Mouse (Mus musculus) heart, adult 9 months (tissue): Measurements from ENCODE around the gene 1700029I15Rik.
A peak's percentile ranks its signal among the peaks of the same experiment; 100 is the strongest.

Experiments
- DNase-seq, 2 experiments: peaks; one replicate each; pipeline ENCODE4 v3.0.0; 2022; ENCODE audit warnings: low spot score in 2 of 2

1700029I15Rik gene

DNA sequence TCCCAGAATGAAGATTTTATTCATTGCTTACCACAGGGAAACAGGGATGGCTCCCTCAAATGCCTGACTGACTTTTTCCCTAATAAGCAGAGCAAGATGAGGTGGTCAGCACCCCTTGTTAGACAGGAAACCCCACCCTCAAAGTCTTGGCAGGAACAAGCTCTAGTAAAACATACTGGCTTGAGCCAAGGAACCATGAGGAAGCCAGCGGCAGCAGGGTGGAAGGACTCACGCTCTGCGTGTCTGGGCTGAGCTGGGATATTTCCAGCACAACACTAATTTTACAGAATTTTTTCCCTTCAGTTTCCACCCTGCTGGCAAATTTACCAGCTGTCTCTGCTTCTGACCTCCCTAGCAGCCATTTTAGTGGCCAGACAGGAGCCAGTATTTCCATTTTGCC is 44.1 kb downstream of the 1700029I15Rik start:
- DNase-seq, result peak; percentile 75 to 79

DNA sequence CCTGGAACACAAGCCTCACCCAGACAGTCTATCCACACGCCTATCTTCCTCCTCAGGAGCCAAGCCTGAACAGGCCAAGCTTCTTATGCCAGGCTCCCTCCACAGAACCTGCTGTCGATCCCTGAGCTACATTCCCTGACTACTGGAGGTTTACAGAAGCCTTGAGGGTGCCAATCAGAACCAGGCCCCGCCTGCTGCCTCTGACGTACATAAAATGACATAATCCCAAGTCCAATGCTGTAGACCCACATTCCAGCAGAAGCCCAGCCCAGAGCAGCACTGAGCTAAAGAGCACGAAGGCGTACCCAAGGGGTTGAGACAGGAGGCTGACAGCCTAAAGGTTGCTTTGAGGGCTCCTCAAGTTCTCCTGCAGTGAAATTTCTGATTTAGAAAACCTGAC is 45.5 kb downstream of the 1700029I15Rik start:
- peak; percentile 84 to 86 for DNase-seq

DNA sequence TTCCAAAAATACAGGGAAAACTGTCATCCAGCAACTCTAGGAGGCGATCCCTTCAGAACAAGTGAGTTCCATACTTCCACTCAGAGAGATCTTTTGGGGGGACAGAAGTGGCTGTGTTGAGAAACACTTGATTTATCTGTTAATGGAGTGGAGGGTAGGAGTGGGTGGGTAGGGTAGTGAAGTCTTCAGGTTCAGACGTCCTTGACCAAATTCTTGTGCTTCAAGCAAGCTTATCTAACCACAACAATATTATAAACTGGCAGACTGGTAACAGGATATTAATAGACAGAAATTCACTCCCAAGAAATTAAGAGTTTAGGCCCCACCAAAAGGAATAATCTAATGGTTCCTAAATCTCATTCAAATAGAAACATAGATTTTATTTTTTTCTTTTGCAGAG is 47.8 kb downstream of the 1700029I15Rik start:
- no peak for DNase-seq

DNA sequence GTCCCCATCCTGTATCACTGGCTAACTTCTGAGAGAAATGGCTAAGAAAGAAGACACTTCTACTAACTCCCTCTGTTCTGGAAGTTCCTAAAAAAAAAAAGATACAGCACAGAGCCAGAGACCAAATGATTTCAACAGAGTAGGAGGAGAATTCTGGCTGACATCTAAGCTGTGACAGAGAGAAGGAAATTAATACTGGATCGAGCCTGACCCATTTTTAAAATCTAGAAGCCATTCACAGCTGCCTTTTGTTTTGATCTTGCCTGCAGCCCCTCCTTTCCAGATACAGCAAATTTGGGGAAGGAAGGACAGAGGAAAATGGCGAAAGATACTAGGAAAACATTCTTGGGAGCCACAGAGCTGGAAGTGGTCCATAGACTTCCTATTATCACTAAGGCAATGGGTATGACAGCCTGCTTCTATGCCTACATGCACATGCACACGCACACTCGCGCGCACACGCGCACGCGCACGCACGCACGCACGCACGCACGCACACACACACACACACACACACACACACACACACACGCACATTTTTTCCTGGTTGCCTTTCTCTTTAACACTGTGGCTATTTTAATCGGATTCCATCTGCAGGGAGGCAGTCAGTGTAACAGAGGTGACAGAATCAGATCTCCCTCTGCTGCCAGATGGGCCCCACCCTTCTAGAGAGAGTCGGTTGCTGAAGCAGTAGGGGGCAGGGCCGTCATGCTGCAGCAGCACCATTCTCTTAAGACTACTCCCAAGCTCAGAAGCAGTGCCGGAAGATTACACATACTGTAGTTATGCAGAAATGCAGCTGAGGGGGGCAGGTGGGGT is 48.6 kb downstream of the 1700029I15Rik start:
- DNase-seq, result peak; percentile 68 to 79

DNA sequence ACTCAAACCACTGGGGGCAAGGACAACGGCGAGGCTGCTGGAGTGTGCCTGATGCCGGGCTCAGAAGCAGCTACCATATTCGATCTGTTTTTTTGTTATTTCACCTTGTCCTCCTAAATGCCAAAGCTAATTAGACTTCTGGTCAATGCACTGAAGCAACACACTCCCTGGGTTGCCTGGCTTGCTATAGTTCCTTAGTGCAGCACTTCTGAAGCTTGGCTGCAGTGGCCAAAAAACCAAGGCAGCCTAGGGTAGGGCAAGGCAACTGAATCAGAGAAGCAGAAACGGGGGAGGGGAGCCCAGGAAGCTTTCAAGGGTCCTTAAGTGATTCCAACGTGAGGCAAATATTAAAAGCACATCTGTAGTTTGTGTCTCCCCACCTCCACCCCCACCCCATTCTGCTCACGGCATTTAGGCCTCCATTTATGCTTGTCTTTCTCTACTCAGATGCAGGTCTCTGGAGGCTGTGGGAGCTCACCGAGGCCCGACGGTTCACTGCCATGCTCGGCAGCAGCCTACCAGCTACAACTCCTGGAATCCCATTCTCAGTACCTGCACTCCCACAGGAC is 49.4 kb downstream of the 1700029I15Rik start:
- DNase-seq, result no peak

DNA sequence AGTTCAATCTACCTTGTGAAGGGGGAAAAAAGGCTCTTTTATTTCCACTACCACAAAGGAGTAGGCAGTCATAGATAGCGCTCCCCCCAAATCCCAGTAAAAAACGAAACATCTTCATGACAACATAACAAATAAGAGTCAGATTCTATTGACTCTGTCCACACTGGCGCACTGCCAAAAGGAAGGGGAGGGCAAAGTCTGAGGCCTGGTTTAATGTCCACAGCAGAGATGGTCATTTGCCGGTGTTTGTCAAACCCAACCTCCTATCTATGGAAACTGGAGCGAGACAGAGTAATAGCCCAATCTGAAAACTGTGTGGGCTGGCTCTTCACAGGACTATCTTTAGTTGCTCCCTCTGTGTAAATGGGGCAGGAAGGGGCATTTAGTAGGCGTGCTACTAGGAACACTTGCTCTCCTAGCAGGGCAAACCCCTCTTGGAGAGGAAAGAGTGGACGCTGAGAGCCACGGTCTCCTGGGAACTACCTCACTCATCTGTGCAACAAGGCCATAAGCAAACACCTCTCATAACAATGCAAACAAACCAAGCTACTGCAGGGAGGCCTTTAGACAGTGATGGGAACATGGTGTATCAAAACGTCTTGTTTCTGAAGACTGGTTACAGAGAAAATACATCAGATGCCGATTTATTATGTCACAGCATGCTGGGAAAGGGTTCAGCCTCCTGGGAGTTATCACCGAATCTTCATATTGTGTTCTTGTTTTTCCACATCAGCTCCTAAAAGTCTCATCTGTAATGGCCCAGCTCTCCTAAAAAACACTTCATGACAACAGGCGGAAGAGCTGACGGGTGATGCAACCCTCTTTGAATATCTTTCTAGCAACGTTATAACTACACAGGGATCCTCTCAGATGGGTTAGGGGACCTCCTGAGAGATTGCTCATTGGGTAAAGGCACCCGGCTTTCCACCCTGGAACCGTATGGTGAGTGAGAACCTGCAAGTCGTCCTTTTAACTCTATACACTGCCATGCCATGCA is 50.3 kb downstream of the 1700029I15Rik start:
- DNase-seq, result peak in 1 of 2 experiments; percentile 54

DNA sequence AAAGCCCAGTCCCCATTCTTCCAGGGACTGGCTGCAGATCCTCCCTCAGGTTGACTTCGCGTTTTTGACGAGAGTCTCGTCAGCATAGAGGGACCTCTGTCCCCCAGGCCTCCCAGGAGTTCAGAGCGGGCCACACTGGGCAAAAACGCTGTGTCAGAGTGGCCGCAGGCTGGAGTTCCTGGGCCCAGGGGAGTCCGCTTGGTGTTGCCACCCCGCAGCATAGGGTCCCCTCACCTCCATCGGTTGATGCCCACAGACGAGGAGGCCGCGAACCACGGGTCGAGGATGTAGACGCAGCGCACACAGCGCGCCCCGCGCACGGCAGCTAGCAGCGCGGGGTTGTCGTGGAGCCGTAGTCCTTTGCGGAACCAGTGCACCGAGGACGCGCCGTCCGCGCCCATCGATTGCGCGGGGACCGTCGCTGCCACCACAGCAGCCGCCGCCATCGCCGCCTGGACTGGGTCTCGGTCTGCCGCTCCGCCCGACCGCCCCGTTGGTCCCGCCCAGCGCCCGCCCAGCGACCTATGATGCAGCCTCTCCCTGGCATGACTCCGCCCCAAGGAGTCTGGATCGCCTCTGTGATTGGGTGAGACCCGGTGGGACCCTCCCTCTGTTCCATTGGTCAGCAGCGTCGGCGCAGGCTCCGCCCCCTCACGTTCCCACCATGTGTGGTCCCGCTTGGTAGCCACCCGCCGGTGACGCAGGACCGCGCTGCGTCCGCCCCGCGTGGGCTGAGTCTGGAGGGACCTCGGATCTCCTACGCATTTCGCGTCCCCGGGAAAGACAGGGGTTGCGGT is 51.4 kb downstream of the 1700029I15Rik start, which contains the start of gene Cry2:
TSS of gene Cry2 (minus strand) at position 466 of the 797 bp plus-strand sequence.
- peak; percentile 98 to 99 for DNase-seq

DNA sequence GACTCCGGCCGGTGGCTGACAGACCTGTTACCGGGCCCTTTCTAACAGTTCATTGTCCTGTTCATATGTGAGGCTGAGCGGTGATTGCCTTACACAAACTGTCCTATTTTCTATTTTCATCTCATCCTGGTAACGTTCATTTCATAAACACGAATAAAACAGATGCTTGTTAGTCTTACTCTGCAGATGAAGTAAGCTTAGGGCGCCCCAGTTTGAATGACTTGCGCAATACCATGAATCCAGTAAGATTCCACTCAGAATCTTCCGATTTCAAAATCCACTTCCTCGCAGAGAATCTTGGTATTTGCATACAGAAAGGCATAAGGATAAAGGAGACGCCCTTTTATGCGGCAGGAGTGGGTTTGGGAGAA is 52.0 kb downstream of the 1700029I15Rik start:
- DNase-seq, result no peak

DNA sequence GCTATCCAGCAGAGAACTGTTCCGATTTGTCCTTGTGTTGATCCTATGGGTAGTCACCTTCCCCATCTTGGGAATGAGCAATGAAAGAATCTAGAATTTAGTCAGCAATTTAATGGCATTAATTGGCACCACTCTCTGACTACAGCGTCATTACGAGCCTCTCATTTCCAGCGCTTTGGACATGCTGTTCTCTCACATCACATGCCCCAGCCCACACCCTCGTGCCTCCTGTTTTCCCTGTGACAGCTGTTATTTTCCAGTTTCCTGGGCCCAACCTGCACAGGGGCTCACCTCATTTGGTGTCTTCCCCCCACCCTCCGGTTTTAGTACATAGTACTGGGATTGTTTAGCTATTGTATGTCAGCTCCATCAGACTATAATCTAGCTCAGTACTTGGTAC is 52.7 kb downstream of the 1700029I15Rik start:
- no peak for DNase-seq
